Mouse (Mus musculus) midbrain, embryonic 15.5 days (tissue): ENCODE results near the gene Tradd. TPM values are rescaled to one million over a fixed set of nuclear protein-coding genes. Genes with fewer than 3 reads are reported as not detected.
A peak's percentile ranks its signal among the peaks of the same experiment; 100 is the strongest.
"Not testable (repeated sequence)": the region's sequence is repeated elsewhere in the genome, so short reads cannot be mapped to it uniquely, and the experiment has no call there.

Experiments
- ATAC-seq: fragments of 200-750 bp; cut with Nextera tagmentation; replicated peaks from 2 replicates; pipeline ENCODE4 v1.8.0; 2017; ENCODE audit warnings: moderate TSS enrichment
- H3K27ac ChIP-seq: fragments of 300-500 bp; sonication (generic); 2 replicates; pipeline ENCODE4 v1.5.1; 2015; ENCODE audit warnings: mild to moderate bottlenecking, inconsistent platforms
- H3K27me3 ChIP-seq: fragments of 300-500 bp; sonication (generic); replicated peaks from 2 replicates; pipeline ENCODE4 v1.6.1; 2015; ENCODE audit warnings: inconsistent platforms
- H3K36me3 ChIP-seq: fragments of 300-500 bp; sonication (generic); replicated peaks from 2 replicates; pipeline ENCODE4 v1.6.1; 2015; ENCODE audit warnings: inconsistent platforms
- H3K4me1 ChIP-seq: fragments of 300-500 bp; sonication (generic); 2 replicates; pipeline ENCODE4 v1.6.1; 2015; ENCODE audit warnings: inconsistent platforms
- H3K4me2 ChIP-seq: fragments of 300-500 bp; sonication (generic); 2 replicates; pipeline ENCODE4 v1.6.1; 2015; ENCODE audit warnings: inconsistent platforms, mild to moderate bottlenecking, moderate library complexity
- H3K4me3 ChIP-seq: fragments of 300-500 bp; sonication (generic); 2 replicates; pipeline ENCODE4 v1.5.1; 2015; ENCODE audit warnings: mild to moderate bottlenecking, inconsistent platforms
- H3K9ac ChIP-seq: fragments of 300-500 bp; sonication (generic); 2 replicates; pipeline ENCODE4 v1.6.1; 2015; ENCODE audit warnings: mild to moderate bottlenecking, inconsistent platforms
- H3K9me3 ChIP-seq: fragments of 300-500 bp; sonication (generic); 2 replicates; pipeline ENCODE4 v1.6.1; 2016; ENCODE audit warnings: inconsistent platforms
- whole genome bisulfite sequencing: fragments of 180-500 bp; shearing (Covaris S2); methylation state at CpG from one replicate; pipeline ENCODE4 v1.1.7; 2015; ENCODE audit warnings: mixed read lengths; 5-methylcytosine and 5-hydroxymethylcytosine counted together
- polyA plus RNA-seq: library from polyadenylated mRNA; unstranded; fragments of >200 nt; fragmentation: Nextera tagmentation; extraction: Ambion mirVana; gene quantifications from 2 replicates; pipeline ENCODE4 v1.2.1, GENCODE M21; 2015

Tradd gene
- polyA plus RNA-seq, 1 experiment from 2014 or later, result 13.5 TPM

- not testable (repeated sequence) for H3K27ac ChIP-seq, H3K4me2 ChIP-seq, H3K4me3 ChIP-seq, H3K9ac ChIP-seq, H3K27me3 ChIP-seq, H3K9me3 ChIP-seq, ATAC-seq, H3K36me3 ChIP-seq
- WGBS, result 76% methylated on average over 3 of the region's 3 CpGs
- peaks cover 33% of the 10 kb centered on the region for H3K4me1 ChIP-seq
These were observed 27.4 kb upstream of the Tradd start for GRCm38 (mm10) chr8:105291802-105292201.

GRCm38 (mm10) chr8:105291364-105291763, 27.0 kb upstream of the Tradd start:
- 90% methylated on average over 8 of the region's 8 CpGs for WGBS
- not testable (repeated sequence) for ATAC-seq, H3K36me3 ChIP-seq, H3K9ac ChIP-seq, H3K27ac ChIP-seq, H3K4me2 ChIP-seq, H3K9me3 ChIP-seq, H3K4me3 ChIP-seq, H3K27me3 ChIP-seq
- peaks cover 36% of the 10 kb centered on the region for H3K4me1 ChIP-seq

DNA sequence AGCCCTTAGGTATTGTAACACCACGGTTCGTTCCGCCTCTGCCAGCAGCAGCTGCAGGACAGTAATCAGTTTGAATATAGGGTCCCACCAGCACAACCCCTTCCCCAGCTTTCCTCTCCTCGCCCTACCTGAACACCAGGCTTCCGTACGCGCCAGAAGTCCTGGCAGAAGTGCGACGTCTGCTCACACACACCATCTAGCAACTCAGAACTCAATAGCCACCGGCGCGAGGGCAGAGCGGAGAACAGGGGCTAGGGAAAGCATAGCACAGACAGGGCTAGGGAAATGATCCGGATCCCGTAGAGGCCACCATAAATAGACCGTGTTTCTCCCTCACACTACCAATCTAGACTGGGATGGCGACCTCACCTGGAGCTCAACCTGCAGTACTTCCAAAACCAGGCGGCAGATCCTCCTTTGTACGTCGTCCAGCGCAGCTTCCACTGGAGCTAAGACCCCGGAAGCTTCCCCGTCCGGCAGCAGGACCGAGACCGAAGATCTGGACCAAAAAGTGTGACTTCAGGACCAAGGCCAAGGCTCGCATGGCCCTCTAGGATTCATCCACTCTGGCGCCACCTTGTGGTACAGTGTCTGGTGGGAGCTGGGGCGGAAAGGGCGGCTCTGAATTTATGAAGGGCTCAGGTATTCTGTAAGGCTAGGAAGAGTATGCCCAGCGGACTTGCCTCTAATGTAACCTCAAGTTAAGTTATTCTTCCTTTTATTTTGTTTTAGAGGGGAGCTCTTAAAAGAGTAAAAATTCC, 26.3 kb upstream of the Tradd start:
- peaks cover 42% of the 10 kb centered on the region for H3K4me1 ChIP-seq
- H3K36me3 ChIP-seq, result no peaks in the 10 kb centered on the region
- H3K4me3 ChIP-seq, result peak overlapping the region; percentile 62
- no peak overlapping the region for H3K9ac ChIP-seq
- H3K27ac ChIP-seq, result peak overlapping the region; percentile 94; the same call in 1 of the 2 replicates
- H3K27me3 ChIP-seq, result no peaks in the 10 kb centered on the region
- 7% methylated on average over 31 of the region's 31 CpGs for WGBS
- no peaks in the 10 kb centered on the region for H3K9me3 ChIP-seq
- peak overlapping the region; percentile 70 for H3K4me2 ChIP-seq
- ATAC-seq, result no peak

GRCm38 (mm10) chr8:105289805-105290460, 25.5 kb upstream of the Tradd start, which contains the start of gene 4931428F04Rik:
TSS of gene 4931428F04Rik (minus strand) at chr8:105289864.
- peak within 1 kb of the TSS; percentile 94 for H3K27ac ChIP-seq
- WGBS, result under 1% methylated on average over 43 of the region's 43 CpGs

GRCm38 (mm10) chr8:105288958-105289732, 24.7 kb upstream of the Tradd start:
- H3K9ac ChIP-seq, result peak overlapping the region; percentile 68
- H3K36me3 ChIP-seq, result no peaks in the 10 kb centered on the region; the same call in 1 of the 2 replicates
- peaks cover 51% of the 10 kb centered on the region for H3K4me1 ChIP-seq
- H3K4me2 ChIP-seq, result peak overlapping the region; percentile 70
- no peaks in the 10 kb centered on the region for H3K27me3 ChIP-seq
- no peaks in the 10 kb centered on the region for H3K9me3 ChIP-seq
- under 1% methylated on average over 53 of the region's 53 CpGs for WGBS
- peak; percentile 92 for ATAC-seq
- H3K27ac ChIP-seq, result peak overlapping the region; percentile 94
- peak overlapping the region; percentile 62 for H3K4me3 ChIP-seq

More at GRCm38 (mm10) chr8:105289805-105290460, 25.5 kb upstream of the Tradd start, which contains the start of gene 4931428F04Rik:
- no peaks in the 10 kb centered on the region for H3K9me3 ChIP-seq
- peak within 1 kb of the TSS; percentile 62 for H3K4me3 ChIP-seq
- H3K4me2 ChIP-seq, result peak within 1 kb of the TSS; percentile 70
- peak; percentile 35 for ATAC-seq
- no peaks in the 10 kb centered on the region; the same call in 1 of the 2 replicates for H3K36me3 ChIP-seq
- H3K9ac ChIP-seq, result peak within 1 kb of the TSS; percentile 68
- H3K4me1 ChIP-seq, result peaks cover 50% of the 10 kb centered on the region
- H3K27me3 ChIP-seq, result no peaks in the 10 kb centered on the region

DNA sequence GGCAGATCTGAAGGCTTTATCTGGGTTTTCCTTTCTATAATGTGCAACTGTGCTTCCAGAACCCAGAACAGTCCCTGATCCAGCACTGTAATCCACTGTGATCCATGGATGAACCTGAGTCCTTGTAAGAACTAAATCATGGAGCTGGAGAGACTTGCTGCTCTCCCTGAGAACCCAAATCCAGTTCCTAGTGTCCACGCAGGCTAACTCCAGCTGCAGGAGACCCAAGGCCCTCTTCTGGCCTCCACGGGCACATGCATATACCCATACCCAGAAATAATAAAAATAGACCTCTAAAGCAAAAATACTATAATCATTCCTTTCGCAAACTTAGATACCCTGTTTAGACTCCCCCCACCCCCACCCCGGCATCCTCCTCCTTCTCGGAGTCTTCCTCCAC, 23.8 kb upstream of the Tradd start:
- Histone ChIP-seq H3K9ac (peak overlapping the region; percentile 68), H3K9me3 (no peaks in the 10 kb centered on the region), H3K27me3 (no peaks in the 10 kb centered on the region), H3K4me1 (peaks cover 51% of the 10 kb centered on the region), H3K27ac (peak overlapping the region; percentile 94; the same call in 1 of the 2 replicates), H3K36me3 (peaks cover 5% of the 10 kb centered on the region; the same call in 1 of the 2 replicates), H3K4me2 (peak overlapping the region; percentile 70), H3K4me3 (peak overlapping the region; percentile 62)
- WGBS, result 82% methylated on average over 5 of the region's 5 CpGs
- ATAC-seq, result no peak

DNA sequence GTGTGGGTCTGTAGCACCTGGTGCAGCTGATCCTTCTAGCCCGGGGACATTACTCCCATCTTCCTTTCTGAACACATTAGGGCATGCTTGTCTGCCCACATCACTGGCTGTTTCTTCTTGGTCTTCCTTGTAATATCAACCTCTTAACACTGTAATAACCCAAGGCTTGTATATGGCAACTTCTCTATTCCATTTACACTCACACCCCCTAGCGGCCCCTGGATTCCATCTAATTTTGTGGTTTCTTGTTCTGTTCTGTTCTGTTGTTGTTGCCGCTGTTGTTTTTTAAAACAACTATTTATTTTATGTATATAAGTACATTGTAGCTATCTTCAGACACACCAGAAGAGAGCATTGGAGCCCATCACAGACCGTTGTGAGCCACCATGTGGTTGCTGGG, 22.5 kb upstream of the Tradd start:
- WGBS, result 92% methylated on average over 4 of the region's 4 CpGs

DNA sequence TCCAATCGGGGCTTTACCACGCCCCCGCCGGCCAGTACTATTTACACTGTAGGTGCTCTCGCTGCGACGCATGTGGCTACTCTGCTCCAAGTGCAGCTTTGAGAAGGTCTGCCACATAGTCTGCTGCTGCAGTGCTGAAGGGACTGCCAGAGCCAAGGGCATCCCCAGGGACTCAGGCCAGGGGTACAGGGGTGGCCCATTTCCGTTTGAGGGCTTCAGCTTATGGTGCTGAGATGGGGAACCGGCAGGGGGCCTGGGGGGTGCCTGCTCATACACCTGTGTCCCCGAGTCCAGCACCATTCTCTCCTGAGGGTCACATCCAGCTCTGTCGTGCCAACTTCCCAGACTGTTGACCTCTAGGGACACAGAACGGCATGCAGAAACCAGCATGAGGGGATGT, 21.1 kb upstream of the Tradd start:
- Histone ChIP-seq H3K4me2 (0 out of 2 replicates have a peak overlapping the region, but pooled peaks have one; percentile 70), H3K4me1 (peaks cover 45% of the 10 kb centered on the region), H3K27ac (no peak overlapping the region), H3K9me3 (no peaks in the 10 kb centered on the region), H3K4me3 (no peak overlapping the region), H3K36me3 (peaks cover 20% of the 10 kb centered on the region), H3K27me3 (no peaks in the 10 kb centered on the region), H3K9ac (no peak overlapping the region)
- 46% methylated on average over 12 of the region's 12 CpGs for WGBS
- no peak for ATAC-seq

More for the DNA sequence above, 22.5 kb upstream of the Tradd start:
- peak overlapping the region; percentile 70 for H3K4me2 ChIP-seq
- peaks cover 51% of the 10 kb centered on the region for H3K4me1 ChIP-seq
- no peaks in the 10 kb centered on the region for H3K27me3 ChIP-seq
- no peaks in the 10 kb centered on the region for H3K9me3 ChIP-seq
- H3K36me3 ChIP-seq, result peaks cover 14% of the 10 kb centered on the region
- 0 out of 2 replicates have a peak overlapping the region, but pooled peaks have one; percentile 17 for H3K9ac ChIP-seq
- 0 out of 2 replicates have a peak overlapping the region, but pooled peaks have one; percentile 62 for H3K4me3 ChIP-seq
- no peak overlapping the region for H3K27ac ChIP-seq
- no peak for ATAC-seq

DNA sequence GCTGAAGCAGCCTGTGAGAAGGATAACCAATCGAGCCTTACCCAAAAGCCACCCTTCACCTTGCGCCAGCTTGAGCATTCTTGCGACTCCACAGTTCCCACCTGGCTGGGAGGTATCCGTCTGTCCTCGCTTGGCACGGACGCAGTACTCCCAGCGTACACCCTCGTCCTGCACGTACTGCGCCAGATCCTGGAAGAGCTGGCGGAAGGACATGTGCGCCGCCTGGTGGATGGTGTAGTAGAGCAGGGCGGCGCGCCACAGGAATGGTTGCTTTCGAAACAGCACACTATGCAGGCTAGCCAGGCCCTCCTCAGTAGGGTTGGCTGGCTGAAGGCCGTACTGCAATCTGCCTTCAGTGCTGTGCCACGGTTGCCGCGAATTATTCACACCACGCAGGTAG, 18.7 kb upstream of the Tradd start:
- peaks cover 41% of the 10 kb centered on the region for H3K4me1 ChIP-seq
- no peak overlapping the region for H3K4me3 ChIP-seq
- no peak for ATAC-seq
- WGBS, result 32% methylated on average over 23 of the region's 23 CpGs
- peaks cover 17% of the 10 kb centered on the region for H3K27me3 ChIP-seq
- H3K9me3 ChIP-seq, result no peaks in the 10 kb centered on the region
- H3K4me2 ChIP-seq, result no peak overlapping the region
- no peak overlapping the region for H3K27ac ChIP-seq
- H3K36me3 ChIP-seq, result peaks cover 24% of the 10 kb centered on the region
- H3K9ac ChIP-seq, result no peak overlapping the region

DNA sequence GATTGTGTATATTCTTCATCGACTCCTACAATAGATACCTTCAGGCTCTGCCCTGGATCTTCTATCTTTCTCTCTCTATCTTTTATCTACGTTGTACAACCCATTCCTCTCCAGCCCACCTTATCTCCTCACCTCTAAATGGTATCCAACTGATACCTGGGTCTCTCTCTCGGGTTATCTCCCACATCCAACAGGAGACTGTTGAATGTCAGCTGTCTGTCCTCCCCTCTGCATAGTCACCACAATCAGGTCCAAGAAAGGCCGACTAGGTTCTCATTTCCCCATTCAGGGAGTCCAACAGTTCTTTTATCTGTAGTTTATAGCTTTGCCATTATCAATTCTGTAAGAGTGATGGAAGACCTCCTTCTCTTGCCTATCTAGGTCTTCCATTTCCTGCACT, 17.8 kb upstream of the Tradd start:
- WGBS, result 88% methylated on average over 4 of the region's 4 CpGs
- H3K9ac ChIP-seq, result no peak overlapping the region
- H3K36me3 ChIP-seq, result peaks cover 24% of the 10 kb centered on the region
- H3K27ac ChIP-seq, result no peak overlapping the region
- peaks cover 32% of the 10 kb centered on the region for H3K4me1 ChIP-seq
- no peak for ATAC-seq
- H3K9me3 ChIP-seq, result no peaks in the 10 kb centered on the region
- no peak overlapping the region for H3K4me3 ChIP-seq
- H3K4me2 ChIP-seq, result no peak overlapping the region
- H3K27me3 ChIP-seq, result peaks cover 20% of the 10 kb centered on the region

DNA sequence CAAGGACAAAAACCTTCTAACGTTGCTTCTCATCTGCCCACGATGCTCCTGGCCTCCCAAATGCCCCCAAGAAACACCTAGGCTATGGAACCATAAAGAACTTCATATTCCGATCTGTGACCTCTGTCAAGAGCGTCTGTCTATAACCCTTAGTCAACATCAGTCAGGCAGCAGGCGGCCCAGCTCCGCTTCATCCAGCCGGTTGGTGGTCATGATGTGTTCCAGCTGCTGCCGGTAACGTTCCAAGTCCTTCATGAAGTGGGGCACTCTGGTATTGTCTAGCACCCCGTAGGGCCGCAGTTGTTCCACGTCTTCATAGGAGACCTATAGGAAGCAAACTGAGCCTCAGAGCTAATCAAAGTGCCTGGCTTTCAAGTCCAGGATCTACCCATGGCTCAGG, 17.4 kb upstream of the Tradd start:
- WGBS, result 87% methylated on average over 12 of the region's 12 CpGs
- Histone ChIP-seq H3K4me1 (peaks cover 31% of the 10 kb centered on the region), H3K27ac (no peak overlapping the region), H3K9ac (no peak overlapping the region), H3K4me3 (no peak overlapping the region), H3K9me3 (no peaks in the 10 kb centered on the region), H3K36me3 (peaks cover 24% of the 10 kb centered on the region), H3K27me3 (peaks cover 24% of the 10 kb centered on the region), H3K4me2 (no peak overlapping the region)
- no peak for ATAC-seq

DNA sequence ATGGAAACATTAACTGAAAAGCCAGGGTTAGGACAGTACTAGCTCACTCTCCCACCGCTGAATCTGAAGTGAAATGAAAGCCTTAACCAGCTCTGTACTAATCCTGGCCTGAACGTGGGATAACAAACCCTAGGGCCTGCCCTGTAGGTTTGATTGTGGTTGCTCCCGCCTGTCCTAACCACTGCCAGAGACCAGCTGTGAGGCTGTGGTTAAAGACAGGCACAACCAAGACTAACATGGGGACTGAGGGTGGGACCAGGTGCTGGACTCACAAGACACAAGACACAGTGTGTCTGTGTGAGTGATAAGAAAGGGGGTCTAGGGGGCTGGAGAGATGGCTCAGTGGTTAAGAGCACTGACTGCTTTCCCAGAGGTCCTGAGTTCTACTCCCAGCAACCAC, 16.2 kb upstream of the Tradd start:
- Histone ChIP-seq H3K9ac (no peak overlapping the region), H3K4me1 (peaks cover 31% of the 10 kb centered on the region), H3K4me3 (no peak overlapping the region), H3K9me3 (no peaks in the 10 kb centered on the region), H3K36me3 (peaks cover 24% of the 10 kb centered on the region), H3K27ac (no peak overlapping the region), H3K4me2 (no peak overlapping the region), H3K27me3 (peaks cover 34% of the 10 kb centered on the region)
- WGBS, result 60% methylated on average over 3 of the region's 3 CpGs
- ATAC-seq, result no peak
